Comparison of ENCODE assay signal across 8 mouse cellular contexts in the genomic region with DNA sequence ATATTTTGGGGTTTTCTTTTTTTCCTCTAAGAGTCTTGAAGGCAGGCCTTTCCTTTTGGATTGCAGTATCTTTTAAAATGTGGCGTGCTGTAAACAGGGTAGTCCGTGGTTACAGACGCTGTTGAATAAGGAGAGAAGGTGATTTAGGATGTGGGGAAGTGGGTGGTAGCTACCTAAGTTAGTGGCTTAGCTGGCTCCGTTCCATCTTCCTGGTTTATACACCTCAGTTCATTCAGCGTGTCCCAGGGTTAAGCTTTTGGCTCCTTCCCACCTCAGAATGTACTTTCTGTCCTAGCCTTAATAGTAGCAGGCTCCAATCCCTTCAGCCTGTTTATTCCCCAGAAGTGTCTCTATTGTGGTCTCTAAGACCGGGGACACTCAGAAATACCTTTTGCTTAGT. TPM values are rescaled to one million over a fixed set of nuclear protein-coding genes. Genes with fewer than 3 reads are reported as not detected.
DNase-seq lines count a peak whose midpoint lies in the region; ATAC-seq and TF ChIP-seq lines count a peak whose summit lies in the region.
"Had no signal": no experiment of that assay in that cellular context is flagged by ENCODE, and none has a peak within 500 bp of the region (broad histone marks: within the 10 kb centered on the region; RNA-seq: fewer than 3 reads in every experiment).

No protein-coding gene starts in this region.

- no peak overlapping the region for H3ac ChIP-seq in myocyte (ENCODE audit: control insufficient read depth, insufficient read length)

- DNase-seq in limb, embryonic 10.5 days (ENCODE audit: low spot score), result no peak
- DNase-seq in embryonic facial prominence, embryonic 10.5 days (ENCODE audit: low spot score), result no peak
- DNase-seq in spleen, postnatal 36 days (ENCODE audit: low spot score in 2 of 2), result no peak
- DNase-seq in embryo, embryonic 11 days, result no peak
- DNase-seq: gastrocnemius, postnatal 36 days had no signal

- no peak for TF ChIP-seq POLR2A in myocyte (IDR thresholded peaks at IDR 0.05; ENCODE audit: insufficient read length, low read depth)

- 63% methylated on average over 6 of the region's 6 CpGs for WGBS in limb, embryonic 12.5 days
- 69% methylated on average over 6 of the region's 6 CpGs for WGBS in limb, embryonic 10.5 days
- WGBS in embryonic facial prominence, embryonic 10.5 days, result 73% methylated on average over 6 of the region's 6 CpGs
- WGBS in intestine, embryonic 16.5 days, result 56% methylated on average over 6 of the region's 6 CpGs

- peaks cover 78% of the 10 kb centered on the region for H3K79me2 ChIP-seq in myocyte (ENCODE audit: control insufficient read depth, insufficient read depth)

- no peaks in the 10 kb centered on the region for H3K9me3 ChIP-seq in limb, embryonic 12.5 days
- H3K9me3 ChIP-seq in limb, embryonic 10.5 days (replicated peaks), result no peaks in the 10 kb centered on the region
- H3K9me3 ChIP-seq in embryonic facial prominence, embryonic 10.5 days, result no peaks in the 10 kb centered on the region
- no peaks in the 10 kb centered on the region for H3K9me3 ChIP-seq in intestine, embryonic 16.5 days (ENCODE audit: control insufficient read depth, low read length)

- no peaks in the 10 kb centered on the region for H3K36me3 ChIP-seq in limb, embryonic 12.5 days
- peaks cover 8% of the 10 kb centered on the region for H3K36me3 ChIP-seq in limb, embryonic 10.5 days
- peaks cover 14% of the 10 kb centered on the region for H3K36me3 ChIP-seq in embryonic facial prominence, embryonic 10.5 days (replicated peaks)
- H3K36me3 ChIP-seq in intestine, embryonic 16.5 days (ENCODE audit: control insufficient read depth, insufficient read depth, low read length), result no peaks in the 10 kb centered on the region
- H3K36me3 ChIP-seq in myocyte (ENCODE audit: control insufficient read depth, insufficient read depth), result no peaks in the 10 kb centered on the region

- H3K4me2 ChIP-seq in limb, embryonic 12.5 days, result peak overlapping the region; percentile 37
- H3K4me2 ChIP-seq in intestine, embryonic 16.5 days (ENCODE audit: low read depth, low read length), result peak overlapping the region; percentile 24; the same call in 1 of the 2 replicates
- H3K4me2 ChIP-seq in myocyte (ENCODE audit: low read depth), result peak overlapping the region; percentile 56

- H3K9ac ChIP-seq in limb, embryonic 12.5 days (replicated peaks), result no peak overlapping the region
- H3K9ac ChIP-seq in intestine, embryonic 16.5 days (ENCODE audit: low read depth, low read length), result no peak overlapping the region

- H3K4me3 ChIP-seq in limb, embryonic 12.5 days (replicated peaks), result no peak overlapping the region
- no peak overlapping the region for H3K4me3 ChIP-seq in limb, embryonic 10.5 days
- 0 out of 2 replicates have a peak overlapping the region, but pooled peaks have one; percentile 2 for H3K4me3 ChIP-seq in embryonic facial prominence, embryonic 10.5 days
- H3K4me3 ChIP-seq in intestine, embryonic 16.5 days (ENCODE audit: low read length), result peak overlapping the region; percentile 4; the same call in 1 of the 2 replicates
- no peak overlapping the region for H3K4me3 ChIP-seq in myocyte

- no peak for ATAC-seq in limb, embryonic 12.5 days (ENCODE audit: insufficient number of reproducible peaks, insufficient read depth, low FRiP score, low TSS enrichment, low read depth)
- no peak for ATAC-seq in intestine, embryonic 16.5 days

- peak overlapping the region; percentile 66 for H3K27ac ChIP-seq in limb, embryonic 12.5 days
- no peak overlapping the region for H3K27ac ChIP-seq in limb, embryonic 10.5 days
- no peak overlapping the region for H3K27ac ChIP-seq in embryonic facial prominence, embryonic 10.5 days (replicated peaks)
- no peak overlapping the region for H3K27ac ChIP-seq in intestine, embryonic 16.5 days (ENCODE audit: low read length)

- peaks cover under 1% of the 10 kb centered on the region; the same call in 1 of the 2 replicates for H3K27me3 ChIP-seq in limb, embryonic 12.5 days
- H3K27me3 ChIP-seq in limb, embryonic 10.5 days (ENCODE audit: low read depth, poor library complexity, severe bottlenecking), result no peaks in the 10 kb centered on the region
- no peaks in the 10 kb centered on the region for H3K27me3 ChIP-seq in embryonic facial prominence, embryonic 10.5 days (replicated peaks; ENCODE audit: low read depth, poor library complexity, severe bottlenecking)
- H3K27me3 ChIP-seq in intestine, embryonic 16.5 days (replicated peaks; ENCODE audit: control insufficient read depth, insufficient read depth, low read length), result no peaks in the 10 kb centered on the region
- no peaks in the 10 kb centered on the region for H3K27me3 ChIP-seq in myocyte (ENCODE audit: control insufficient read depth, insufficient read depth, insufficient read length)

- H3K4me1 ChIP-seq in limb, embryonic 12.5 days (replicated peaks), result peaks cover 31% of the 10 kb centered on the region
- H3K4me1 ChIP-seq in limb, embryonic 10.5 days, result peaks cover 32% of the 10 kb centered on the region
- H3K4me1 ChIP-seq in embryonic facial prominence, embryonic 10.5 days, result peaks cover 49% of the 10 kb centered on the region
- peaks cover 23% of the 10 kb centered on the region for H3K4me1 ChIP-seq in intestine, embryonic 16.5 days (ENCODE audit: control insufficient read depth, insufficient read depth, low read length)

TF ChIP-seq in myocyte, 11 proteins besides CTCF, POLR2A, EP300 and RAD21:
- TF ChIP-seq TCF3 (IDR thresholded peaks at IDR 0.05; ENCODE audit: insufficient read length, low read depth) (no peak), REST (IDR thresholded peaks at IDR 0.05; ENCODE audit: insufficient read depth, insufficient read length) (no peak), POLR2AphosphoS2 (IDR thresholded peaks at IDR 0.05; ENCODE audit: insufficient read length, low read depth) (no peak), CEBPB (IDR thresholded peaks at IDR 0.05; ENCODE audit: insufficient read depth, poor library complexity, severe bottlenecking) (no peak), SRF (IDR thresholded peaks at IDR 0.05; ENCODE audit: control insufficient read depth, insufficient read length, low read depth) (no peak), MYOD1 (IDR thresholded peaks at IDR 0.05; ENCODE audit: control insufficient read depth in 1 of 3, insufficient read length in 2 of 3, low read depth in 2 of 3) (no peak), MYOG (IDR thresholded peaks at IDR 0.05; ENCODE audit: control insufficient read depth in 1 of 3, insufficient read depth in 1 of 3, insufficient read length in 2 of 3, low read depth in 2 of 3) (no peak), TCF12 (IDR thresholded peaks at IDR 0.05; ENCODE audit: insufficient read depth, poor library complexity, severe bottlenecking) (no peak), USF1 (IDR thresholded peaks at IDR 0.05; ENCODE audit: low read depth) (no peak), MAX (IDR thresholded peaks at IDR 0.05; ENCODE audit: low read depth) (no peak)

RNA-seq across cellular contexts. Expression of gene Chka, which starts 3.5 kb away (rescaled TPM):
- 55.7 and 62.8 TPM in 2 replicates for polyA plus RNA-seq in limb, embryonic 12.5 days (2016; fragmentation: Nextera tagmentation; extraction: Ambion mirVana)
- 48.5 and 50.0 TPM in 2 replicates for polyA plus RNA-seq in limb, embryonic 10.5 days (2016; fragmentation: Nextera tagmentation; extraction: Ambion mirVana)
- 50.0 and 51.8 TPM in 2 replicates for polyA plus RNA-seq in embryonic facial prominence, embryonic 10.5 days (2016; fragmentation: Nextera tagmentation; extraction: Ambion mirVana)
- 57.8 and 67.5 TPM in 2 replicates for polyA plus RNA-seq in intestine, embryonic 16.5 days (2015; fragmentation: Nextera tagmentation; extraction: Ambion mirVana)
- 35.5 TPM for polyA plus RNA-seq in myocyte (2012; fragmentation: generic; extraction: Trizol)

RNA-seq across cellular contexts. Expression of gene Tcirg1, which starts 51.8 kb away (rescaled TPM):
- polyA plus RNA-seq in limb, embryonic 12.5 days (2016; fragmentation: Nextera tagmentation; extraction: Ambion mirVana), result 41.3 and 47.0 TPM in 2 replicates
- polyA plus RNA-seq in limb, embryonic 10.5 days (2016; fragmentation: Nextera tagmentation; extraction: Ambion mirVana), result 27.9 and 39.4 TPM in 2 replicates
- polyA plus RNA-seq in embryonic facial prominence, embryonic 10.5 days (2016; fragmentation: Nextera tagmentation; extraction: Ambion mirVana), result 28.0 and 28.8 TPM in 2 replicates
- 73.3 and 84.5 TPM in 2 replicates for polyA plus RNA-seq in intestine, embryonic 16.5 days (2015; fragmentation: Nextera tagmentation; extraction: Ambion mirVana)
- polyA plus RNA-seq in myocyte (2012; fragmentation: generic; extraction: Trizol), result 50.9 TPM

RNA-seq across cellular contexts. Expression of gene Ndufs8, which starts 57.5 kb away (rescaled TPM):
- polyA plus RNA-seq in limb, embryonic 12.5 days (2016; fragmentation: Nextera tagmentation; extraction: Ambion mirVana), result 242 and 257 TPM in 2 replicates
- polyA plus RNA-seq in limb, embryonic 10.5 days (2016; fragmentation: Nextera tagmentation; extraction: Ambion mirVana), result 249 and 273 TPM in 2 replicates
- 250 and 258 TPM in 2 replicates for polyA plus RNA-seq in embryonic facial prominence, embryonic 10.5 days (2016; fragmentation: Nextera tagmentation; extraction: Ambion mirVana)
- 412 and 424 TPM in 2 replicates for polyA plus RNA-seq in intestine, embryonic 16.5 days (2015; fragmentation: Nextera tagmentation; extraction: Ambion mirVana)
- polyA plus RNA-seq in myocyte (2012; fragmentation: generic; extraction: Trizol), result 482 TPM

Comparison
In these comparisons a context has a peak if more than half of its experiments do, and no peak if none do; other contexts are left out.
1. H3K4me3 ChIP-seq: peak in embryonic facial prominence, embryonic 10.5 days (single experiment) and intestine, embryonic 16.5 days (single experiment); none in limb, embryonic 12.5 days (single experiment), limb, embryonic 10.5 days (single experiment) and myocyte (single experiment).
2. Peak in every context shown above with its lines, with median percentiles within 50 percentile points of each other: H3K4me2 ChIP-seq.